Mouse (Mus musculus) stomach, postnatal 0 days (tissue): ENCODE data around the gene Ndufs3. TPM values are rescaled to one million over a fixed set of nuclear protein-coding genes. Genes with fewer than 3 reads are reported as not detected.
A peak's percentile ranks its signal among the peaks of the same experiment; 100 is the strongest.

Experiments used
- ATAC-seq: fragments of 200-750 bp; cut with Nextera tagmentation; 2 replicates; pipeline ENCODE4 v1.8.0; 2017; ENCODE audit not compliant: low FRiP score, low TSS enrichment
- DNase-seq: peaks from one replicate; pipeline ENCODE4 v3.0.0-alpha.2; 2016; ENCODE audit warnings: low spot score
- H3K27ac ChIP-seq: fragments of 300-500 bp; sonication (generic); replicated peaks from 2 replicates; pipeline ENCODE4 v1.5.1; 2014; ENCODE audit warnings: mild to moderate bottlenecking, control low read depth
- H3K27me3 ChIP-seq: fragments of 300-500 bp; sonication (generic); 2 replicates; pipeline ENCODE4 v1.6.1; 2014; ENCODE audit warnings: low read length; ENCODE audit not compliant: control insufficient read depth, insufficient read depth
- H3K36me3 ChIP-seq: fragments of 300-500 bp; sonication (generic); 2 replicates; pipeline ENCODE4 v1.6.1; 2014; ENCODE audit warnings: low read length, mixed read lengths; ENCODE audit not compliant: control insufficient read depth, insufficient read depth
- H3K4me1 ChIP-seq: fragments of 300-500 bp; sonication (generic); replicated peaks from 2 replicates; pipeline ENCODE4 v1.6.1; 2014; ENCODE audit warnings: antibody characterized with exemption; ENCODE audit not compliant: control insufficient read depth, insufficient read depth
- H3K4me2 ChIP-seq: fragments of 300-500 bp; sonication (generic); replicated peaks from 2 replicates; pipeline ENCODE4 v1.6.1; 2014; ENCODE audit warnings: low read depth, mild to moderate bottlenecking, control low read depth, moderate library complexity
- H3K4me3 ChIP-seq: fragments of 300-500 bp; sonication (generic); 2 replicates; pipeline ENCODE4 v1.5.1; 2014; ENCODE audit warnings: low read depth, low read length, control low read depth
- H3K9ac ChIP-seq: fragments of 300-500 bp; sonication (generic); 2 replicates; pipeline ENCODE4 v1.6.1; 2014; ENCODE audit warnings: mild to moderate bottlenecking, low read length, control low read depth, mixed read lengths
- H3K9me3 ChIP-seq: fragments of 300-500 bp; sonication (generic); 2 replicates; pipeline ENCODE4 v1.6.1; 2016; ENCODE audit warnings: low read length; ENCODE audit not compliant: control insufficient read depth
- CTCF ChIP-seq: IDR thresholded peaks from 2 replicates; pipeline ENCODE4 v1.5.1; 2016; ENCODE audit warnings: antibody characterized with exemption, low read depth, mild to moderate bottlenecking, moderate library complexity
- EP300 ChIP-seq: optimal IDR thresholded peaks from 2 replicates; pipeline ENCODE3; 2016; ENCODE audit warnings: antibody characterized with exemption
- WGBS: fragments of 180-500 bp; shearing (Covaris S2); extraction: QIAGEN DNeasy Blood & Tissue Kit; methylation state at CpG from one replicate; pipeline ENCODE4 v1.1.7; 2014; 5-methylcytosine and 5-hydroxymethylcytosine counted together
- polyA plus RNA-seq: library from polyadenylated mRNA; unstranded; fragments of >200 nt; fragmentation: Nextera tagmentation; extraction: Ambion mirVana; gene quantifications from 2 replicates; pipeline ENCODE4 v1.2.1, GENCODE M21; 2015

Ndufs3 gene
- polyA plus RNA-seq, 1 experiment from 2014 or later = 224 TPM

GRCm38 (mm10) chr2:90875239-90875638 is 29.4 kb downstream of the Ndufs3 start:
- Histone ChIP-seq H3K27ac (no peak overlapping the region), H3K4me1 (peaks cover 4% of the 10 kb centered on the region; the same call in 1 of the 2 replicates), H3K36me3 (no peaks in the 10 kb centered on the region), H3K4me3 (no peak overlapping the region), H3K9me3 (no peaks in the 10 kb centered on the region), H3K4me2 (no peak overlapping the region), H3K9ac (no peak overlapping the region), H3K27me3 (no peaks in the 10 kb centered on the region)
- ATAC-seq = no peak
- DNase-seq = no peak
- WGBS = 59% methylated on average over 2 of the region's 2 CpGs
- TF ChIP-seq EP300 (no peak), CTCF (no peak)

GRCm38 (mm10) chr2:90874025-90874424 is 30.6 kb downstream of the Ndufs3 start:
- ATAC-seq (no peak), DNase-seq (no peak)
- 71% methylated on average over 1 of the region's 1 CpGs for WGBS
- H3K9me3 ChIP-seq = no peaks in the 10 kb centered on the region
- H3K4me3 ChIP-seq = no peak overlapping the region
- H3K36me3 ChIP-seq = no peaks in the 10 kb centered on the region
- H3K27me3 ChIP-seq = no peaks in the 10 kb centered on the region
- no peak overlapping the region for H3K27ac ChIP-seq
- H3K4me1 ChIP-seq = peaks cover 4% of the 10 kb centered on the region; the same call in 1 of the 2 replicates
- no peak for TF ChIP-seq EP300
- no peak for TF ChIP-seq CTCF
- no peak overlapping the region for H3K9ac ChIP-seq
- H3K4me2 ChIP-seq = no peak overlapping the region

- WGBS = 59% methylated on average over 8 of the region's 8 CpGs
- no peak overlapping the region for H3K4me2 ChIP-seq
- no peak overlapping the region for H3K9ac ChIP-seq
- H3K27me3 ChIP-seq = no peaks in the 10 kb centered on the region
- TF ChIP-seq EP300 (no peak), CTCF (peak; percentile 19; the same call in 1 of the 2 replicates)
- H3K4me1 ChIP-seq = peaks cover 4% of the 10 kb centered on the region; the same call in 1 of the 2 replicates
- H3K27ac ChIP-seq = no peak overlapping the region
- H3K9me3 ChIP-seq = no peaks in the 10 kb centered on the region
- H3K4me3 ChIP-seq = no peak overlapping the region
- no peak for DNase-seq
- no peak for ATAC-seq
- no peaks in the 10 kb centered on the region for H3K36me3 ChIP-seq
Measured at GRCm38 (mm10) chr2:90871180-90871961, 33.3 kb downstream of the Ndufs3 start.

GRCm38 (mm10) chr2:90870136-90870601 is 34.5 kb downstream of the Ndufs3 start:
- Histone ChIP-seq H3K27ac (0 out of 2 replicates have a peak overlapping the region, but pooled peaks have one; percentile 13), H3K27me3 (no peaks in the 10 kb centered on the region), H3K4me2 (no peak overlapping the region), H3K4me1 (peaks cover 4% of the 10 kb centered on the region; the same call in 1 of the 2 replicates), H3K36me3 (no peaks in the 10 kb centered on the region; the same call in 1 of the 2 replicates), H3K4me3 (no peak overlapping the region), H3K9me3 (no peaks in the 10 kb centered on the region), H3K9ac (peak overlapping the region; percentile 31)
- ATAC-seq (peak; percentile 53), DNase-seq (no peak)
- TF ChIP-seq EP300 (no peak), CTCF (no peak)
- 8% methylated on average over 4 of the region's 4 CpGs for WGBS

- DNase-seq (peak; percentile 84), ATAC-seq (peak; percentile 92)
- TF ChIP-seq CTCF = peak; percentile 96
- TF ChIP-seq EP300 = no peak
- Histone ChIP-seq H3K36me3 (peaks cover 8% of the 10 kb centered on the region), H3K9ac (no peak overlapping the region), H3K4me2 (no peak overlapping the region), H3K4me3 (no peak overlapping the region), H3K27me3 (no peaks in the 10 kb centered on the region), H3K9me3 (no peaks in the 10 kb centered on the region), H3K27ac (no peak overlapping the region), H3K4me1 (peaks cover 4% of the 10 kb centered on the region; the same call in 1 of the 2 replicates)
- WGBS = 9% methylated on average over 3 of the region's 3 CpGs
Measured at GRCm38 (mm10) chr2:90866524-90866923, 38.1 kb downstream of the Ndufs3 start.

- Histone ChIP-seq H3K27ac (no peak overlapping the region), H3K4me1 (no peaks in the 10 kb centered on the region), H3K4me3 (no peak overlapping the region), H3K36me3 (peaks cover 19% of the 10 kb centered on the region), H3K27me3 (no peaks in the 10 kb centered on the region), H3K4me2 (no peak overlapping the region), H3K9ac (no peak overlapping the region), H3K9me3 (no peaks in the 10 kb centered on the region)
- TF ChIP-seq CTCF (no peak), EP300 (no peak)
- ATAC-seq (no peak), DNase-seq (no peak)
Measured at GRCm38 (mm10) chr2:90864184-90864583, 40.4 kb downstream of the Ndufs3 start.
